Mouse (Mus musculus) heart, adult 2 months (tissue): ENCODE measurements around the gene Slc16a1.

Experiments
- CTCF ChIP-seq: fragments of 200-600 bp; IDR thresholded peaks from 2 replicates; pipeline ENCODE4 v1.8.1; 2022; ENCODE audit warnings: antibody characterized with exemption, mild to moderate bottlenecking, moderate library complexity
- EP300 ChIP-seq: fragments of 200-500 bp; IDR thresholded peaks from 2 replicates; pipeline ENCODE4 v1.6.1; 2011; ENCODE audit warnings: low read depth, low read length, control low read depth; ENCODE audit not compliant: insufficient read depth
- POLR2A ChIP-seq: fragments of 200-500 bp; IDR thresholded peaks from 2 replicates; pipeline ENCODE4 v1.6.1; 2011; ENCODE audit warnings: mild to moderate bottlenecking, low read depth, low read length, control low read depth; ENCODE audit not compliant: insufficient read depth

- no peak for TF ChIP-seq CTCF
- no peak for TF ChIP-seq POLR2A
- no peak for TF ChIP-seq EP300
Observed at GRCm38 (mm10) chr3:104701761-104702160, 63.3 kb downstream of the Slc16a1 start.
